Mouse (Mus musculus) adrenal gland, adult (tissue): ENCODE results near the gene Rasgef1b.
A peak's percentile ranks its signal among the peaks of the same experiment; 100 is the strongest.

Experiments used
- DNase-seq, 2 experiments: peaks; one replicate each; pipeline ENCODE4 v3.0.0; 2022 to 2023; ENCODE audit warnings: low spot score in 1 of 2; ENCODE audit not compliant: inconsistent age in 2 of 2

Gene Rasgef1b

GRCm38 (mm10) chr5:99380882-99381281, 348.0 kb downstream of the Rasgef1b start:
- no peak for DNase-seq

- DNase-seq: peak; percentile 90 to 94
Observed at GRCm38 (mm10) chr5:99380166-99380565, 348.7 kb downstream of the Rasgef1b start.

GRCm38 (mm10) chr5:99378437-99379226, 350.2 kb downstream of the Rasgef1b start:
- no peak for DNase-seq

DNA sequence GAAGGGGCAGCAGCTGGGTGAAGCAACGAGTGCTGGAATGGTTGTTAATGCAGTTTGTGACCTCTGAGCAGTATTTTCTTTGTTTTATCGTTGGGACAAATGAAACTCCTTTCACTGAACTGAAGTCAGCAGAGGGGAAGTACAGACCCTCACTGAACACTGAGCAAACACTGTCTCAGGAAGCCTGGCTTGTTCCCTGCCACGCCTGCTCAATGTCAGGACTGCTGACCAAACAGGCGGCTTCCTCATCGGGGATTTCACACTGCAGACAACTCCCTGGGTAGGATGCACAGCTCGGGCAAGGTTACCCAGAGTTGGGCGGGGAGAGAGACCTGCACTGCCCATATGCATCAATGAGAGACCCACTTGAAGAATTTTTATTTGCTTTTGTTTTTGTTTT, 353.1 kb downstream of the Rasgef1b start:
- no peak for DNase-seq

GRCm38 (mm10) chr5:99374460-99374859, 354.4 kb downstream of the Rasgef1b start:
- DNase-seq: no peak

DNA sequence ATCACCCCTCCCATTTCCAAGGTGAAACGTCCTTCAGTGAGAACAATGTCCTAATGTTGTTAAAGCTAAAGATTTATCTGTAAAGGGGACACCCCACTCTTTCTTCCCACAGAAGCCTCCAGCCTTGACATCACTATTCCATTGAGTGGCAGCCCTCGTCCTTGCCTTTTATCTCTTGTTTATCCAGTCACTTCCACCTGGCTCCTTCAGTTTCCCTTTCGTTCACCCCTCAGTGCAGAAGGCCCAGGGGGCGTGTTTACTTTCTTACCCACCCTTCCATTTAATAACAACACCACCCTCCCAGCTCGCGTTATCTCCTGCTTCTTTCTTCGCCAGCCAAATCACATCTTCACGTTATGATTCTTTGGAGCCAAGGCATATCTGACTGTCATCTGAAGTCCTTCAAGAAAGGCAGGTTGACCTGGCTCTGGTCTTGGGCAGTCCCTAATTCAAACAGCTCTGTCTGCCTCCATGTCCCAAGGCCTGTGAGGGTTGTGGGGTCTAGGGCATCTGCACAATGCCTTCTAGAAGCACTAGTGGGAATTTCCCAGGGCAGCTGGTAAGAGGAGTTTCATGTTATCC, 355.2 kb downstream of the Rasgef1b start:
- peak; percentile 44 to 57 for DNase-seq

GRCm38 (mm10) chr5:99370636-99371035, 358.2 kb downstream of the Rasgef1b start:
- no peak for DNase-seq

DNA sequence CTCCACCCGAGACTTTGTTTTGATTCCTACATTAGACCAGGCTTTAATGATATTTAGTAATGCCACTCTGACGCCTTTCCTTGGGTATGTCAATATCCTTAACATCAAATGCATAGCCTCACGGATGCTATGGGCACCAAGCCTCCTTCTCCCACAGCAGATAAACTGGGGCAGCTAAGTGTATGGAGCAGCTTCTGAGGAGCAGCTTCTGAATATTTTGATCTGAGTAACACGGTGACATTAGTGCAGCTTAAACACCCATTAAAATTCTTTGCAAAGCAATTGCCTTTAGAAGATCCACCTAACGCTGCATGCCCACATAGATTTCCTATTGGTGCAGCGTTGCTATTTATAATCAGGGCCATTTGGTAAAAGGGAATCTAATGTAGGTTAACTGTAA, 359.6 kb downstream of the Rasgef1b start:
- DNase-seq: no peak

- DNase-seq: no peak
Observed at GRCm38 (mm10) chr5:99368615-99369014, 360.2 kb downstream of the Rasgef1b start.

- no peak for DNase-seq
Observed at GRCm38 (mm10) chr5:99360531-99360930, 368.3 kb downstream of the Rasgef1b start.

- DNase-seq: no peak
Observed at GRCm38 (mm10) chr5:99359251-99359650, 369.6 kb downstream of the Rasgef1b start.

- DNase-seq: no peak
Observed at GRCm38 (mm10) chr5:99354640-99355132, 374.2 kb downstream of the Rasgef1b start.

GRCm38 (mm10) chr5:99350030-99350429, 378.8 kb downstream of the Rasgef1b start:
- no peak for DNase-seq

DNA sequence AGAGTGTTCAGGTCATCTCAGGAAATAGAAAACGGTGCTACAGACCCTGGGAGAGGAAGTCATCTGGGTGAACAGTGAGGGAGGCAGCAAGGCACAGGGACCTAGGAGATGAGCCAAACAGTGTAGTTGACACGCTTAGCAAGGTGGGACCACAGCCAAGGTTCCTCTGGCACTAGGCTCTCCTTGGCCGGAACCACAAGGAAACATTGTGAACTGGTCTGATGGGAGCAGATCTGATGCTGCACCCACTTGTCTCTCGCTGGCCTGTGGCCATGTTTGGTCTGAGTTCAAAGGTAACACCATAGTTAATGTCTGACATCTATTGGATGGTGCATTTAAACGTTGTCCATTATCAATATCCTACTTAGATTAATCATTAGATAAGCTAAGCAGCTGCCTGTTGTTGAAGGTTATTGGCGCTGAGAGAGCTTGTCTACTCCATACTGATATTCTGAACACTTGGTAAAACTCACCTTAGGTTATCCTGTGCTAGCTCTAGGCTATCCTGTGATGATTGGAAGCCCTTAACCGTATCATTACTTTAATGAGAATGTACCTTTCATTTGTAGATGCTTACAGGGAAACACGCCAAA, 380.5 kb downstream of the Rasgef1b start:
- DNase-seq: peak; percentile 75 to 80

DNA sequence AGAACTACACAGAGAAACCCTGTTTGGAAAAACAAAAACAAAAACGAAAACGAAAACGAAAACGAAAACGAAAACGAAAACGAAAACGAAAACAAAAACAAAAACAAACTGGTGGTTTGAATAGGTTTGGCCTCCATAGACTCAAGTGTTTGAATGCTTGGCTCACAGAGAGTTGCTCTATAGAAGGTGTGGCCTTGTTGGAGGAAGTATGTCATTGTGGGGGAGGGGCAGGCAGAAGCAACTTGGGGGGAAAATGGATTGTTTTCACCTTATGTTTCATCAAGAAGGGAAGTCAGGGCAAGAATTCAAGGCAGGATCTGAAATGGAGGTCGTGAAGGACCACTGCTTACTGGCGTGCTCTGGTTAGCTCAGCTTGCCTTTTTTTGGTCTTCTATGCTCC, 386.3 kb downstream of the Rasgef1b start:
- DNase-seq: no peak

GRCm38 (mm10) chr5:99340311-99340989, 388.4 kb downstream of the Rasgef1b start:
- DNase-seq: no peak

DNA sequence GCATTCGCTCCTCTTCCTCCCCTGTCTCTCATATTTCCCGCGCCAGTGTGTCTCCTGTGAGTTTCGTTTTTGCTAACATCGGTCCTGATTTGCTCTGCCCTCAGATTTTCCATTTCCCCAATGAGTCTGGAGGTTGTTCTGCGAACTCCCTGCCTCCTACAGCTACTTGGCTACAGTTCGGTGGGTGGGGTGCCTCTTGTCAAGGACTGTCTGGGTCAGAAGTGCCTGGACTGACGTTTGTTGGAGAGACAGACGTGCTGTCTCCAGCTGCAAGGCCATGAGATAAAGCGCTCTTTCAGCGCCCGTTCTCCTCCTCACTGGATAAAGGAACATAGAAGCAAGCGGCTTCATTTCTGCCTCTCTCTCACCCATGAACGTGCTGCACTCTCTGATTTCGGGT, 389.1 kb downstream of the Rasgef1b start:
- peak; percentile 90 to 95 for DNase-seq

DNA sequence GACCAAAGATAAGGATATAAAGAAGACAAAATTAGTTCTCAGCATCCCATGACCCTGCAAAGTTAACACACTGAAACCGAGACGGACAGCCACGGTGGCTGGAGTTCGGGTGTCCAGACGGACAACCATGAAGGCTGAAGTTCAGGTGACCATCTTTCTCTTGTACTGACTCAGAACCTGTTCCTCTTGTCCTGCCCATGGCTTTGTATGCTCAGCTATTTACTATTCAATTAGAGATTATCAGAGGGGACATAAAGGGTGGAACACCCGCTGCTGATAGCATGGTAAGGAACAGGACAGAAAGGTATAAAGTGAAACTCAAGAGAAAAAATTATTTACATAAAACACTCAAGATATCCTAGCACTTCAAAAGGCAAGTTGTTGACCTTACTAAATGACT, 390.0 kb downstream of the Rasgef1b start:
- no peak for DNase-seq

- no peak for DNase-seq
Observed at GRCm38 (mm10) chr5:99336427-99336826, 392.4 kb downstream of the Rasgef1b start.

- DNase-seq: peak in 1 of 2 experiments; percentile 15
Observed at GRCm38 (mm10) chr5:99334017-99334416, 394.8 kb downstream of the Rasgef1b start.

GRCm38 (mm10) chr5:99332021-99332420, 396.8 kb downstream of the Rasgef1b start:
- DNase-seq: peak; percentile 77 to 95
